Mouse (Mus musculus): Measurements from ENCODE around the gene Xrcc6.

GRCm38 (mm10) chr15:82033762-82034161 lies 46.1 kb downstream of the Xrcc6 start, which contains the start of gene Desi1:
- TF ChIP-seq CTCF (IDR thresholded peaks at IDR 0.05; ENCODE audit: low read depth, low read length): no peak
- no peak for TF ChIP-seq TAL1 (conservative IDR thresholded peaks at IDR 0.05; ENCODE audit: low read depth, low read length)
- no peak for TF ChIP-seq GATA1 (IDR thresholded peaks at IDR 0.05; ENCODE audit: borderline replicate concordance, low read length)
- no peak for TF ChIP-seq POLR2AphosphoS5 (IDR thresholded peaks at IDR 0.05; ENCODE audit: insufficient replicate concordance, low read depth, low read length)
- no peak for TF ChIP-seq GATA2 (IDR thresholded peaks at IDR 0.05; ENCODE audit: borderline replicate concordance, low read depth, low read length)
